Mouse (Mus musculus): ENCODE data around the gene Ehd3. TPM values are rescaled to one million over a fixed set of nuclear protein-coding genes. Genes with fewer than 3 reads are reported as not detected.
"Not testable (repeated sequence)": the region's sequence is repeated elsewhere in the genome, so short reads cannot be mapped to it uniquely, and the experiment has no call there.

Ehd3 gene
- polyA plus RNA-seq, 1 experiment = 22.4 TPM

GRCm38 (mm10) chr17:73839086-73839835, 35.3 kb downstream of the Ehd3 start:
- peaks cover 29% of the 10 kb centered on the region for H3K4me1 ChIP-seq
- TF ChIP-seq GATA1 (IDR thresholded peaks at IDR 0.05; ENCODE audit: borderline replicate concordance, low read length) = no peak
- no peak for TF ChIP-seq FLI1 (IDR thresholded peaks at IDR 0.05; ENCODE audit: low read length)
- no peaks in the 10 kb centered on the region for H3K36me3 ChIP-seq (replicated peaks; ENCODE audit: low read length)
- H3K9me3 ChIP-seq = no peaks in the 10 kb centered on the region
- H3K4me3 ChIP-seq (replicated peaks) = no peak overlapping the region
- H3K27me3 ChIP-seq (replicated peaks) = peaks cover 3% of the 10 kb centered on the region

DNA sequence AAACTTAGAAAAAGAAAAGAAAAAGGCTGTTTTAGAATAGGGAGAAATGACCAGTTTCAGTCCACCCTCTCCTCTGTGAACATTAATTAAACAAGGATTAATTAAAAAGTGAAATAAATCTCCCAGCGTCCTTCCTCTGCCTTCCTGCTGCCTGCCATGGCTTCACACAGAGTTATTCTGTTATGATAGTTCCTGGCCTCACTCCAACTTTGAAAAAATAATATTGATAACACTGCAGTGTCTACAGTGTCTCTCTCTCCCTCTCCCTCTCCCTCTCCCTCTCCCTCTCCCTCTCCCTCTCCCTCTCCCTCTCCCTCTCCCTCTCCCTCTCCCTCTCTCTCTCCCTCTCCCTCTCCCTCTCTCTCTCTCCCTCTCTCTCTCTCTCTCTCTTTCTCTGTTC, 35.9 kb downstream of the Ehd3 start:
- H3K4me1 ChIP-seq = peaks cover 29% of the 10 kb centered on the region
- not testable (repeated sequence) for H3K4me3 ChIP-seq (replicated peaks); H3K27me3 ChIP-seq (replicated peaks); H3K9me3 ChIP-seq; H3K36me3 ChIP-seq (replicated peaks; ENCODE audit: low read length)

DNA sequence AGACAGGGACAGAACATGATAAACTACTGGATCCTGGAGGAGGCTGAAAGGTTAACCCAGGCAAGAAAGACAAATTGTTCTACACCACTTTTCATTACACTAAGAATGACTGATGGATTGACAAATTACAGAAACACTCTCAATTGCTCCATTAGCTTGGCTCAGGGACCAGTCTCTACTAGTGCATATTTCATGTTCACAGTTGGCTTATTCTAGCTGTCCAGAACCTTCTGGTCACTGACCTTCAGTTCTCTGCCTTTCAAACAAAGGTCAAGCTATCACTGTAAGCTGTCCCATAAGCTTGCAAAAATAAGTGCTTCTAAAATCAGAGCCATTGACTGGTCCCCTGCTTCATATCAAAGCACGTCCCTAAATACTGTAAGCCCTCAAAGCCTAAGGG, 39.0 kb downstream of the Ehd3 start:
- Histone ChIP-seq H3K4me3 (replicated peaks) (no peak overlapping the region), H3K4me1 (peaks cover 17% of the 10 kb centered on the region), H3K9me3 (no peaks in the 10 kb centered on the region), H3K36me3 (replicated peaks; ENCODE audit: low read length) (no peaks in the 10 kb centered on the region), H3K27me3 (replicated peaks) (peaks cover 11% of the 10 kb centered on the region)
- no peak for TF ChIP-seq GATA1 (IDR thresholded peaks at IDR 0.05; ENCODE audit: borderline replicate concordance, low read length)
- no peak for TF ChIP-seq FLI1 (IDR thresholded peaks at IDR 0.05; ENCODE audit: low read length)

- no peaks in the 10 kb centered on the region for H3K9me3 ChIP-seq
- H3K4me3 ChIP-seq (replicated peaks) = no peak overlapping the region
- H3K36me3 ChIP-seq (replicated peaks; ENCODE audit: low read length) = no peaks in the 10 kb centered on the region
- peaks cover 11% of the 10 kb centered on the region for H3K27me3 ChIP-seq (replicated peaks)
- TF ChIP-seq FLI1 (IDR thresholded peaks at IDR 0.05; ENCODE audit: low read length) (no peak), GATA1 (IDR thresholded peaks at IDR 0.05; ENCODE audit: borderline replicate concordance, low read length) (no peak)
- H3K4me1 ChIP-seq = peaks cover 4% of the 10 kb centered on the region
Measured at GRCm38 (mm10) chr17:73845632-73846031, 41.7 kb downstream of the Ehd3 start.

- Histone ChIP-seq H3K36me3 (replicated peaks; ENCODE audit: low read length) (no peaks in the 10 kb centered on the region), H3K4me1 (peaks cover 2% of the 10 kb centered on the region), H3K9me3 (no peaks in the 10 kb centered on the region), H3K4me3 (replicated peaks) (no peak overlapping the region), H3K27me3 (replicated peaks) (peaks cover 12% of the 10 kb centered on the region)
- TF ChIP-seq GATA1 (IDR thresholded peaks at IDR 0.05; ENCODE audit: borderline replicate concordance, low read length) (no peak), FLI1 (IDR thresholded peaks at IDR 0.05; ENCODE audit: low read length) (no peak)
Measured at GRCm38 (mm10) chr17:73847399-73847798, 43.5 kb downstream of the Ehd3 start.

GRCm38 (mm10) chr17:73853041-73853440, 49.1 kb downstream of the Ehd3 start:
- Histone ChIP-seq H3K9me3 (peaks cover 10% of the 10 kb centered on the region), H3K36me3 (replicated peaks; ENCODE audit: low read length) (peaks cover 3% of the 10 kb centered on the region), H3K27me3 (replicated peaks) (peaks cover 3% of the 10 kb centered on the region), H3K4me3 (replicated peaks) (no peak overlapping the region), H3K4me1 (peaks cover 18% of the 10 kb centered on the region)
- TF ChIP-seq GATA1 (IDR thresholded peaks at IDR 0.05; ENCODE audit: borderline replicate concordance, low read length) (no peak), FLI1 (IDR thresholded peaks at IDR 0.05; ENCODE audit: low read length) (no peak)

DNA sequence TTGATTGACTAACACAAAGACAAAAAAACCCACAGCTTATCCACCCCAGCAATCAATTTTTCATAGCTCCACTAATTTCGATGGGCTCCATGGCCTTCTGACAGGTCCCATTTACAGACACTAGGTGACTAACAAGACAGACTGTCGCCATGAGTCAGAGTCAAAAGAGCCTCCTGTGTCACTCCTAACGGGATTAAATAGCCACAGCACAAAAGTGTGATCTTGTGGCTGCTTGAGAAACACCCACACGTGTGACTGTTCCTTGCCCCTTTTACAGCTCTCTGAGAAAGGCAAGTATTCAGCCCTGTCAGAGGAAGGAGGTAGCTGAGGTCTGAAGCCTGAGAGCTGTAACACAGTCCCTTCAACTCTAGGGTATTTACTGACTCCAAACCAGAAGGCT, 49.8 kb downstream of the Ehd3 start:
- Histone ChIP-seq H3K4me1 (peaks cover 18% of the 10 kb centered on the region), H3K27me3 (replicated peaks) (peaks cover 3% of the 10 kb centered on the region), H3K9me3 (peaks cover 10% of the 10 kb centered on the region), H3K4me3 (replicated peaks) (no peak overlapping the region), H3K36me3 (replicated peaks; ENCODE audit: low read length) (peaks cover 3% of the 10 kb centered on the region)
- TF ChIP-seq GATA1 (IDR thresholded peaks at IDR 0.05; ENCODE audit: borderline replicate concordance, low read length) (no peak), FLI1 (IDR thresholded peaks at IDR 0.05; ENCODE audit: low read length) (no peak)

DNA sequence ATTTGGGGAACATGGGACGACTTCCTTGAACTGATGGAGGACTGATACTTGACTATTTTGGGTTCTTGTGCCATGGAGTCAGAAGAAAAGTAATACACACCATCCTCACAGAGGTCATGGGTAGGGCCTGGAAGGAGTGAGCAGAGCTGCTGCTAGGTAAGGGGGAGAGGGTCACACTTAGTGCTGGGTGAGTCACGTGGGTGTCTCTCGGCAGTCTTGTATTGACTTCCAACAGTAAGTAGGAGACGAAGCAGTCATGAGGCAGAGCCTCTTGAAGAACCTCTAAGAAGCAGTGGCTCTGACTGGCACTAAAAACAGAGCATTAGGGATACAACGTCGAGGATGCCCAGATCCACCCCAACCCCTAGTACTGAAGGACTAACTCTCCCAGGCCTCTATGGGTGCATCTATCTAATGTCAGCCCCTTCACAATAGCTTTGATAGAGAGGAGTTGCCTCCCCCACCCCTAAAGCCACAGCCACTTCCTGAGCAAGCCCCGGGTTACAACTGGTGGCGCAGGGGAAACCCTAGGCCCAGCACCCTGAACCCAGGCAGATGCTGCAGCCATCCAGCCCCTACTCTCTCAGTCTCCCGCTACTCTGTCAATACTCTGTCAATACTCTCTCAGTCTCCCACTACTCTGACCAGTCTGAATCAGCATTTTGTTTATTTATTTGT, 65.2 kb downstream of the Ehd3 start:
- no peak for TF ChIP-seq GATA1 (IDR thresholded peaks at IDR 0.05; ENCODE audit: borderline replicate concordance, low read length)
- Histone ChIP-seq H3K4me3 (replicated peaks) (no peak overlapping the region), H3K4me1 (peaks cover 63% of the 10 kb centered on the region), H3K27me3 (replicated peaks) (no peaks in the 10 kb centered on the region), H3K36me3 (replicated peaks; ENCODE audit: low read length) (no peaks in the 10 kb centered on the region), H3K9me3 (no peaks in the 10 kb centered on the region)

DNA sequence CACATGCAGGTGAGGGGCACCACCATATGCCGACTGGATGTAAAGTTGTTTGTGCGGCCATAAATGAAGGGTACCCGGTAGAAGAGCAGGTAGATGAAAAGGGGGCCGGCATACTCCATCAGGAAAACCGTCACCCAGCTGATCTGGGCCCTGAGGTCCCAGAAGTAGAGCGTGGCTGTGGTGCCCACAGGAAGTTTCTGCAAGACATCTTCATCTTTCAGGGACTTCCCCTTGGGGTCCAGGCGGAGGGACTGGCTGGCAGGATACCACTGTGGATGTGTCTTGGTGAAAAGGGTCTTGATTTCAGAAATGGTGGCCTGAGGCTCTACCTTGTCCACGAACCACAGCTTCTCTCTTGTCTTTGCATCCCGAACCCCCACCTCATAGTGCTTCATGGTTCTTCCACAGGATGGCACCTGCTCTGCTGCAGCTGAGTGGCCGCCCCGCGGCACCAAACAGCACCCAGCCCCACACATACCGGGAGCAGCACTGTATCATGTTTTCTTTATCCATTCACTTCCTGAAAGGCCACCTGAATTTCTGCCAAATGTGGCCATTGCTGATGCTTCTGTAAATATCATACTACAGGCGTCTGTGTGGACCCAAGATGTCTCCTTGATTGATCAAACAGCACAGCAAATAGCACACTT, 67.1 kb downstream of the Ehd3 start:
- Histone ChIP-seq H3K4me3 (replicated peaks) (no peak overlapping the region), H3K27me3 (replicated peaks) (no peaks in the 10 kb centered on the region), H3K9me3 (no peaks in the 10 kb centered on the region), H3K36me3 (replicated peaks; ENCODE audit: low read length) (no peaks in the 10 kb centered on the region), H3K4me1 (peaks cover 83% of the 10 kb centered on the region)
- no peak for TF ChIP-seq FLI1 (IDR thresholded peaks at IDR 0.05; ENCODE audit: low read length)
- TF ChIP-seq GATA1 (IDR thresholded peaks at IDR 0.05; ENCODE audit: borderline replicate concordance, low read length) = no peak

DNA sequence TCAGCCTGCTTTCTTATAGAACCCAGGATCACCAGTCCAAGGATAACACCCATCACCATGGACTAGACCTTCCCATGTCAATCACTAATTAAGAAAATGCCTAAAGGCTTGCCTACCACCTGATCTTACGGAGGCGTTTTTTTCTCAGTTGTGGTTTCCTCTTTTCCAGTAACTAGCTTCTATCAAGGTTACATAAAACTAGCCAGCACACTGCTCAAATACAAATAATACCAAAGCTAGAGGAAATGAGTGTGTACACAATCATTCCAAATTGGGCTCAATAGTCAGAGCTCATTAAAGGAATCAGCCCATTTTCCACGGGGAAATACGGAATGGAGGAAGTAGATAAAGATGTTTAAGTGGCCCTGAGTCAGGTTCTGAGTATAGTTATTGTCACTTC, 71.3 kb downstream of the Ehd3 start:
- peaks cover 4% of the 10 kb centered on the region for H3K27me3 ChIP-seq (replicated peaks)
- H3K36me3 ChIP-seq (replicated peaks; ENCODE audit: low read length) = no peaks in the 10 kb centered on the region
- no peaks in the 10 kb centered on the region for H3K9me3 ChIP-seq
- peak overlapping the region; percentile 46 for H3K4me3 ChIP-seq (replicated peaks)
- no peak for TF ChIP-seq FLI1 (IDR thresholded peaks at IDR 0.05; ENCODE audit: low read length)
- no peak for TF ChIP-seq GATA1 (IDR thresholded peaks at IDR 0.05; ENCODE audit: borderline replicate concordance, low read length)
- peaks cover 89% of the 10 kb centered on the region for H3K4me1 ChIP-seq
